Comparison of ENCODE assay signal across 23 mouse cellular contexts in the genomic region with DNA sequence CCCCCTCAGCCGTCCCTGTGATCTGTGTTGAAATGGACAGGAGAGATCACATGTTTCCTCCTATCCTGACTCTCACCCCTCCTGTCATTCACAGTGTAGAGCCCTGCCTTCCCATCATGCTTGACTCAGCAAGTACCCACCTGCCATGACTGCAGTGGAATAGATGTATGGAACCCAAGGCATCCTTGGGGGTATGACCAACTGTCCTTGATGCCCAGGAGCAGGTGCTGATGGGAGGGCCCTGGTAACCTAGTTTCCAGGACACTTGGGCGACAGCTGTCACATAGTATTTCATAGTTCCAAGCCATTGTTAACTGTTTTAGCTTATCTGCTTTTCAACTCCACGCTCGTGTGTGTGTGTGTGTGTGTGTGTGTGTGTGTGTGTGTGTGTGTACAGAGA. TPM values are rescaled to one million over a fixed set of nuclear protein-coding genes. Genes with fewer than 3 reads are reported as not detected.
DNase-seq lines count a peak whose midpoint lies in the region; ATAC-seq and TF ChIP-seq lines count a peak whose summit lies in the region.
"Had no signal": no experiment of that assay in that cellular context is flagged by ENCODE, and none has a peak within 500 bp of the region (broad histone marks: within the 10 kb centered on the region; RNA-seq: fewer than 3 reads in every experiment).

No protein-coding gene starts in this region.

- TF ChIP-seq CTCF in C2C12 (IDR thresholded peaks at IDR 0.05; ENCODE audit: control insufficient read depth, insufficient read depth, insufficient read length): no peak

- H3K4me2 ChIP-seq in embryonic facial prominence, embryonic 14.5 days (ENCODE audit: low read depth, low read length): no peak overlapping the region
- H3K4me2 ChIP-seq: embryonic facial prominence, embryonic 15.5 days; heart, embryonic 11.5 days; hindbrain, embryonic 12.5 days; hindbrain, embryonic 15.5 days had no signal

- H3ac ChIP-seq in C2C12 (ENCODE audit: control insufficient read depth, insufficient read length, low read depth): no peak overlapping the region

- peaks cover 9% of the 10 kb centered on the region for H3K79me3 ChIP-seq in C2C12 (ENCODE audit: low read depth)

- H3K9me3 ChIP-seq in embryonic facial prominence, embryonic 14.5 days (ENCODE audit: control insufficient read depth, low read length): no peaks in the 10 kb centered on the region
- H3K9me3 ChIP-seq in embryonic facial prominence, embryonic 10.5 days: no peaks in the 10 kb centered on the region
- H3K9me3 ChIP-seq: embryonic facial prominence, embryonic 15.5 days; hindbrain, embryonic 12.5 days; hindbrain, embryonic 15.5 days had no signal

- no peaks in the 10 kb centered on the region for H3K27me3 ChIP-seq in embryonic facial prominence, embryonic 14.5 days (replicated peaks; ENCODE audit: control insufficient read depth, insufficient read depth, low read length)
- H3K27me3 ChIP-seq in embryonic facial prominence, embryonic 10.5 days (replicated peaks; ENCODE audit: low read depth, poor library complexity, severe bottlenecking): no peaks in the 10 kb centered on the region
- H3K27me3 ChIP-seq in C2C12 (ENCODE audit: control insufficient read depth, insufficient read depth, insufficient read length): no peaks in the 10 kb centered on the region
- H3K27me3 ChIP-seq: CH12.LX; embryonic facial prominence, embryonic 15.5 days; hindbrain, embryonic 12.5 days; hindbrain, embryonic 15.5 days had no signal

- no peak overlapping the region for H3K4me3 ChIP-seq in embryonic facial prominence, embryonic 14.5 days (ENCODE audit: low read depth, low read length)
- H3K4me3 ChIP-seq in embryonic facial prominence, embryonic 10.5 days: no peak overlapping the region
- no peak overlapping the region for H3K4me3 ChIP-seq in C2C12 (ENCODE audit: insufficient read depth, poor library complexity, severe bottlenecking)
- H3K4me3 ChIP-seq: embryonic facial prominence, embryonic 15.5 days; gastrocnemius, adult 2 months; hindbrain, embryonic 12.5 days; hindbrain, embryonic 15.5 days had no signal

- peak; percentile 58 for DNase-seq in embryonic facial prominence, embryonic 14.5 days (ENCODE audit: low spot score)
- no peak for DNase-seq in embryonic facial prominence, embryonic 10.5 days (ENCODE audit: low spot score)
- DNase-seq in retina, postnatal 1 day: peak; percentile 72
- DNase-seq in retina, embryonic 14.5 days (ENCODE audit: low spot score): no peak
- no peak for DNase-seq in adrenal gland, adult (ENCODE audit: inconsistent age in 2 of 2, low spot score in 1 of 2)
- DNase-seq: adrenal gland, adult 8-10 months; adrenal gland, postnatal 25 days; cerebellum, adult 11-12 months; cerebellum, adult 8-10 months; cerebellum, postnatal 10 days; cerebellum, postnatal 36 days; embryo, embryonic 11 days; forebrain, postnatal 0 days; gastrocnemius, adult 2 months; gastrocnemius, postnatal 14 days had no signal

- H3K79me2 ChIP-seq in C2C12 (ENCODE audit: control insufficient read depth, insufficient read depth): peaks cover 52% of the 10 kb centered on the region

- no peak overlapping the region for H3K27ac ChIP-seq in embryonic facial prominence, embryonic 14.5 days (replicated peaks; ENCODE audit: low read depth, low read length)
- H3K27ac ChIP-seq in embryonic facial prominence, embryonic 10.5 days (replicated peaks): no peak overlapping the region
- H3K27ac ChIP-seq: embryonic facial prominence, embryonic 15.5 days; gastrocnemius, adult 2 months; hindbrain, embryonic 12.5 days; hindbrain, embryonic 15.5 days had no signal

- peak; percentile 69 for ATAC-seq in embryonic facial prominence, embryonic 14.5 days (ENCODE audit: low read depth)
- ATAC-seq: forebrain, embryonic 14.5 days; forebrain, postnatal 0 days had no signal

- 89% methylated on average over 4 of the region's 4 CpGs for WGBS in embryonic facial prominence, embryonic 14.5 days
- 86% methylated on average over 4 of the region's 4 CpGs for WGBS in embryonic facial prominence, embryonic 10.5 days

- no peaks in the 10 kb centered on the region for H3K4me1 ChIP-seq in embryonic facial prominence, embryonic 14.5 days (ENCODE audit: control insufficient read depth, insufficient read depth, low read length)
- H3K4me1 ChIP-seq in embryonic facial prominence, embryonic 10.5 days: no peaks in the 10 kb centered on the region
- H3K4me1 ChIP-seq: embryonic facial prominence, embryonic 15.5 days; hindbrain, embryonic 12.5 days; hindbrain, embryonic 15.5 days had no signal

- H3K9ac ChIP-seq in embryonic facial prominence, embryonic 14.5 days (ENCODE audit: low read depth, low read length): no peak overlapping the region
- H3K9ac ChIP-seq: embryonic facial prominence, embryonic 15.5 days; forebrain, postnatal 0 days; hindbrain, embryonic 12.5 days; hindbrain, embryonic 15.5 days had no signal

- H3K36me3 ChIP-seq in embryonic facial prominence, embryonic 14.5 days (ENCODE audit: control insufficient read depth, insufficient read depth, low read length): peaks cover 21% of the 10 kb centered on the region
- peaks cover 11% of the 10 kb centered on the region for H3K36me3 ChIP-seq in embryonic facial prominence, embryonic 10.5 days (replicated peaks)
- H3K36me3 ChIP-seq in C2C12 (ENCODE audit: control insufficient read depth, insufficient read depth): peaks cover 71% of the 10 kb centered on the region
- H3K36me3 ChIP-seq: G1E; hindbrain, embryonic 12.5 days; hindbrain, embryonic 15.5 days had no signal

TF ChIP-seq in C2C12, 6 proteins besides CTCF, POLR2A, EP300 and RAD21:
- TF ChIP-seq MAX (IDR thresholded peaks at IDR 0.05) (no peak), MYOD1 (IDR thresholded peaks at IDR 0.05; ENCODE audit: control insufficient read depth, insufficient read length, low read depth) (peak; percentile 74), FOSL1 (IDR thresholded peaks at IDR 0.05; ENCODE audit: insufficient read depth, low read length, poor library complexity, severe bottlenecking) (no peak)

RNA-seq across cellular contexts. Expression of gene Dap, which starts 45.4 kb away (rescaled TPM):
- 120 and 132 TPM in 2 replicates for polyA plus RNA-seq in embryonic facial prominence, embryonic 14.5 days (2014; fragmentation: Nextera tagmentation; extraction: Ambion mirVana)
- polyA plus RNA-seq in embryonic facial prominence, embryonic 10.5 days (2016; fragmentation: Nextera tagmentation; extraction: Ambion mirVana): 45.7 and 46.6 TPM in 2 replicates
- 566 TPM for polyA plus RNA-seq in C2C12 (2012; fragmentation: generic; extraction: Trizol)

Comparison
In these comparisons a context has a peak if more than half of its experiments do, and no peak if none do; other contexts are left out.
1. DNase-seq: peak in embryonic facial prominence, embryonic 14.5 days (single experiment) and retina, postnatal 1 day (single experiment); none in embryonic facial prominence, embryonic 10.5 days (single experiment), retina, embryonic 14.5 days (single experiment) and adrenal gland, adult (0 of 2).